Mouse (Mus musculus): ENCODE measurements at regions not wholly inside any gene's neighbourhood (a gene's known extent, or its start where the extent isn't known, plus 50 kb on each side); places are given as distances from the start of the nearest gene placed in this dataset.

DNA sequence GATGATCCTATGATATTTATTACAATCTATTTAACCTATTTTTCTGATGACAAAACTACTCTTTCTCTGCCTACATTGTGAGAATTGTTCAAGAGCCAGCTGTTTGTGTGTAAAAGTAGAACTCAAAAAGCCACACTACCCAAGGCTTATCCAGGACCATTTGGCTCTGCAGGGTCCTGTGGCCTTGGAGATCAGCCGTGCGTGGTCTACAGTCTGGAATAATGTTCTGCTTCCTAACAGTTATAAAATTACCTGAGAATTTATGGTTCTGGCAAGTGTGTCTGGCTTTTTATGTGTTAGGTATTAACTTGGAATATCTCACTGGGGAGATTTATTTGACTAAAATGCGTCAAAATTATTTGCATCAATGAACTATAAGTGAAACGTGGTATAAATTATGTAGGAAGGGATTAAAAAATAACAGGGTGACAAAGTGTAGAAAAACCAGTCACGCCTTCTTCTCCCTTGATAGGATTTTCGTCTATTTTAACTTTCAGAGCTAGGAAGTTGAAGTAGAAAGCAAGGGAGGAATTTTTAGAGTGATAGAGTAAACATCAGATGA lies 1789.0 kb upstream of the Gm7489 start:
- TF ChIP-seq GATA1 (IDR thresholded peaks at IDR 0.05; ENCODE audit: low read length) = no peak

DNA sequence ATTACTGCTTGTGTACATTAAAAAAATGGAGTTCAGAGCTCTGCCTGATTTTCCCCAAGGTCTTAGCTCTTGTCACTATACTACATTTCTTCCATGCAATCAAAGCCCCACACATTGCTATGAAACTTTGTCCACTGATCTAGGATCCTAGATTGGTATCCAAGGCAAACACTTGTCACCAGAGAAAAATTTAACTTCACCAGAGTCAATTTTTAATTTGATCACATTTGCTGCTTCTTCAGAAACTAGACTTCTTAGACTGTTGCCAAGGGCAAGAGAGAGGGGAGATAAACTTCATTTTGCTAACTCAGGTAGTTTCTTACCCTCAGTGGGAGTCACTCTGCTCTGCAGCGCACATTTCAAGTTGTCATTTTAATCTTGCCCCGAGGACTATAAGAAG lies 1775.9 kb upstream of the Gm7489 start:
- TF ChIP-seq GATA1 (IDR thresholded peaks at IDR 0.05; ENCODE audit: low read length) = no peak

DNA sequence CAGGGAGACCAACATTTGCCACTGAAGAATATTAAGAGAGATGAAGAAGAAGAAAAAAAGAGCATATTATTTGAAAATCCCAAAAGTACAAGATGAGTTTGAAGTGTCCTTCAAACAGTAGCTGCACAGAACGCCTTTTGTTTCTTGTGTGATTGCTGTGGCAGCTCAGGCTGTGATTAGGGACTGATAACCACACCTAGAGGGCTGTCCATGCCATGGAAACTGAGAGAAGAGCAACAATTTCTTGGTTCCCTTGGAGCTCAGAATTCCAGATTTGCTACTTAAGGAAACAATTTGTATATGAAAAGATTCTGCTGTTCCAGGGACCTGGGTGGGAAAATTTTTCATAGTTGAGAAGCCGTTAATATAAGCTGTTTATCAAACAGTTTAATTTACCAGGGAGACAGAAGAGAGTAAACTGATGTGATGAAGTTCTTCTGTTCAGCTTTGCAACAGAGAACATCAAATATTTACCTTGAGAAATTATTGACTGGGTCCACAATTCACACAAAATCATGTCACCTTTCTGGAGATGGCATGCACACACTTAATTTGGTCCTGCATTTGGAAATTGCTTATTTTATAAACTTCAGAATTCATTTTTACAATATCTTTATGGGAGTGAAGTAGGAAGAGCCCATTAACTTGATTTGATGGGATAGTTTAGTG lies 1770.2 kb upstream of the Gm7489 start:
- no peak for TF ChIP-seq GATA1 (IDR thresholded peaks at IDR 0.05; ENCODE audit: low read length)

DNA sequence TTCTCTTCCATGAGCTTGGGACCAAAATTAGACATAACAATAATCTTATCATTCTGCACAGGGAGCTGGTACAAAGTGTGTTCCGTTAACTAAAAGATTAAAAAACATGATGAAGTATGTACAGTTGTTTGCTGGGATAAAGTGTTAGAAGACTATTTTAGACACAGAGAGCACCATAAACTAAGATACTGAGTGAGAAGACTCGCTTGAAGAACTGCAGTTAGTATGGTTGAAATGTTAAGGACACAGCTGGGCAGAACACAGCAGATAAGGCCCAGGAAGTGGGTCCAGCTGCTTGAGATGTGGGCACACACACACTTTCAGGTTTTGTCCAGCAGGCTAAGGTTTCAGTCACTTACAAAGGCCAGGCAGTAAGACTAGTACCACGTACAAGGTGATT lies 1748.0 kb upstream of the Gm7489 start:
- TF ChIP-seq GATA1 (IDR thresholded peaks at IDR 0.05; ENCODE audit: low read length) = peak; percentile 63

DNA sequence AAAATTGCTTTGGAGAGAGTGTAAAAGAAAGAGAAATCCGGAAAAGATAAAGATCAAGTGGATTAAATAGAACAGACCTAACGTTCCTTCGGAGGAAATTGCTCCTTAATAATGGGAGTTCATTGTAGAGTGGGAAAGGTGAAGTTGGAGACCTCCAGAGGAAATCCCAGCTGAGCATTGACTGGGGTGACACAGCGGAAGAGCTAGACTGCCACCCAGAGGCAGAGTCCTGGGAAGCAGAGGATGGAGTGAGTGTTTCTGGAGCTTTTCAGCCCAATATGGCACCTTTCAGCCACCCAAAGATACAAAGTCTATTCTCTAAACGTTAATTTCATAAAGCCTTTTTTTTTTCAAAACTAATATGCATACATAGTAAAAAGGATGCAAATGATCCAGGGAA lies 1731.3 kb upstream of the Gm7489 start:
- no peak for TF ChIP-seq GATA1 (IDR thresholded peaks at IDR 0.05; ENCODE audit: low read length)

DNA sequence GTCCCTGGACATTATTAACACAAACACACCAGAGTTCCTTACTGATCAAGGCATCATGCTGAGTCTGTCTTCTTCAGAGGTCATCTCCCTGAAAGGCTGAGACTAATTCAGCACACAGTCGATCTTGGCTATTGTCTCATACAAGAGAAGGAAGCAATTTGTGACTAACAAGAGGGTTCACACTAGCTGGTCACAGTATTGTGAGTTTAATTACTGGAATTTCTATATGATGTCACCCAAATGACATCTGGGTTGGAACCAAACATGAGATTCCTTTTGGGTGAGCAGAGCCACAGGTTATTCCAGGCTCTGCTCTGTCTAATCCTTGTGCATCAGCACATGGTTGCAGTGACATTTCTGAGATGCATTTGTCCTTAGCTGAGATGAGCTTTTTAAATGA lies 1728.9 kb upstream of the Gm7489 start:
- TF ChIP-seq GATA1 (IDR thresholded peaks at IDR 0.05; ENCODE audit: low read length) = no peak

DNA sequence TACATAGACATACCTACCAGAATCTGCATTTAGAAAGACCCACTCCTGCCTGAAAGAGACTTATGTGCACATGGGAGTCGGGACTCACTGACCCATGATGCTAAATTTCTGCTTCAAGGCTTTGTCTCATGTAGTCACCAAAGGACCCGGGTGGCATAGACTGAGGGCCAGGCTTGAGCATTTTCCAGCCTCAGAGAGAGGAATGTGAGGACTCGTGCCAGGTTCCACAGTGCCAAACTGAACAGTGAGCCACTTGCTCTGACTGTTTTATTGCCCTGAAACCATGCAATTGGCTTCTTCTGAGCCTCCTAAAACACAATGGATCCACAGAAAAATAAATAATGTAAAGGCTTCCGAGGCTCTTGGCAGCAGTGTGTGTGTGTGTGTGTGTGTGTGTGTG lies 1727.9 kb upstream of the Gm7489 start:
- no peak for TF ChIP-seq GATA1 (IDR thresholded peaks at IDR 0.05; ENCODE audit: low read length)

DNA sequence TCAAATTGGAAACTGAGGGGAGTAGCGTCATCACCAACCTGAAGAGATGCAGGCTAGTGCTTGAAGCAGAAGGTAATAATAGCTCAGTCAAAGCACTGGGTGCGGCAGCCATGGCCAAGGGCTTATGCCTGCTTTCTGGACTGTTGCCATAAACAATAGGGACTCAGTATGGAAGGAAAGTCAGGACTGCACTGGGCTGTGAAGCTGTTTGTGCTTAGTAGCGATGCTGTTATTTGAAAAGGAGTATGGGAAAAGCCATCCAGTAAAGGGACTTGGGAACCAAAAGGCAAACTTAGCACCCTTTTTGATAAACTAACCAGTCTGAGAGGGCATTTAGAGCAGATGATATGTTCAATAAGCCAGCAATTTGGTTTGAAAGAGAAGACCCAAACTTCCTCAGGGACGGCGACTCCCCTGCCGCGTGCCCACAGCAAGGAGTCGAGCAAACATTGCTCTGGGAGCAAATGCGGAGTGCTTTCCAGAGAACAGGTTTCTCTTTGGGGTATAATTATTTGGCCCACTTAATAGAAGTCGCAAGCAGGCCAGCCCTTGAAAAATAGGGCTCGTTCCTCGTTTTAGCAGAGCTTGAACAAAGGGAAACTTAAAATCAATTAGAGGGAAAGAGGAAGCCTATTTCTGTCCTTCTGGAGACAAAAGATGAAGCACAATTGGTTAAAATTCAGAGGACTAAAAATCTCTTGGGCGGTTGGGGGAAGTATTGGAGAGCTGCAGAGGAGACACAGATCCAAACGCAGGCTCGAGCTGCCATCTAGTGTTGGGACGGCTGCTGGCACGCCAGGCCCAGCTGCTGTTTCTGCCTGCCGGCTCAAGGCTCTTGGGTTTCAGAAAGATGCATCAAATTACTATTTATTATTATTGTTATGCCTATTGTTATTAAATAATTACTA lies 1724.3 kb upstream of the Gm7489 start:
- no peak for TF ChIP-seq GATA1 (IDR thresholded peaks at IDR 0.05; ENCODE audit: low read length)

DNA sequence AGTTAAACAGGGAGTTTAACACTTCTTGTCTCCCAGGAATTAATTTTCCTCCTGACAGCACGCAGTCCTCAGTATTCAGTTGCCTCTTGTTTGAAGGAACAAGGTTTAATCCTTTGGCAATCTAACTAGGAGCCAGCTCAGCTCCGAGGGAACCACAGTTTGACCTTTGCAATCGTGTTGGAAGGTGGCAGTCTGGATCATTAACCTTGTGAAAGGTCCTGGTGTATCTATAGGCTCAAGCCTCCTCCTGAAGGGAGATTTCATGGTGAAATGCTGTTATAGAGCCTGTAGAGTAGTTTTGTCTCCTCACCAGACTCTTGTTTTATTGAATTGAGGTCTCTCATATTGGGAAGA lies 1723.6 kb upstream of the Gm7489 start:
- TF ChIP-seq GATA1 (IDR thresholded peaks at IDR 0.05; ENCODE audit: low read length) = no peak

DNA sequence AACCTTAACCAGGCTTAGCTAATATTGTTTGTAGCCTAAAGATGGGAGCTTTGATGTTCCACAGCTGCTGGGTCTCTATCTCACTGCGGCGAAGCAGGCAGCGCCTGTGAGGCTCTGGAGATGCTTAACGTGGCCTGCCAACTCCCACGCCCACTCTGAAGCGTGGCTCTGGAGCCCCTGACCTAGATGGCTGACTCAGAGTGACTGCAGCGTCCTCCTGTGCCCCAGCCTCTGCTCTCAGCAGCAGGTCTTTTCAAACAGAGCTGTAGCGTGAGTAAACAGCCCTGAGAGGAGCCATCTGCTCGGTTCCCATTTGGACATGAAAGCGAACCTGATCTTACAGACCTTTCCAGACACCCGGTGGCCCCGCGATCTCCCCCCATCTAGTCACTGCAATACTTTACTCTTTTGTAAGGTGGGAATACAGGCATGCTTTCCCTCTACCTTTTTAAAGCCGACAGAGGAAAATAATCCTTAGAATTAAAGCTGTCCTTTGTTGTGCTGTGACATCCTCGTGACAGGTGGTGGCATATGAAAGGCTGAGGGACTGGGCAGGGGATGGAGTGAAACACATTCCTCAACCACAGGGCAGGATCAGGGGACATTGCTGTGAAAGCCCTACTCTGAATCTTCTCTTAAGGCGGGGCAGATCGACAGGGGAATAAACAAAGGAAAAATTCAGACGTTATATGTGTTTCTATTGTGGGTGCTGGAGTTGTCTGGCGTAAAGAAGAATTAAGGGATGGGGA lies 1723.0 kb upstream of the Gm7489 start:
- TF ChIP-seq GATA1 (IDR thresholded peaks at IDR 0.05; ENCODE audit: low read length) = no peak

DNA sequence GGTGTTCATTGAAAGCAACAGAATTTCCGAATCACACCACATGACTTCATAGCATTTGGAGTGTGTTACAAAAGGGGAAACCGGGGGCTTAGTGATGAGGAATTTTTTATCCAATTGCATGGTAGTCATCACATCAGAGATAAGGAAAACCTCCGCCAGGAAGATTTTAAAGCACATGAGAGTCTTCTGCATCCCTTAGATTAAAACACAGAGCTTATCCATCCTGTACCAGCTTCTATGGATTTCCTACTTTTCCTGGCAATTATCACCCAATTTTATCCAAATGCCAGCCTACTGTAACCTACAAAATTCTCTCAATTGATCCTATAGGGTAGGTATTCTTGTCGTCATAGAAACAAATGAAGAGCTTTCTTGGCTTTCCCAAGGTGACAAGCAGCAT lies 1718.6 kb upstream of the Gm7489 start:
- no peak for TF ChIP-seq GATA1 (IDR thresholded peaks at IDR 0.05; ENCODE audit: low read length)

DNA sequence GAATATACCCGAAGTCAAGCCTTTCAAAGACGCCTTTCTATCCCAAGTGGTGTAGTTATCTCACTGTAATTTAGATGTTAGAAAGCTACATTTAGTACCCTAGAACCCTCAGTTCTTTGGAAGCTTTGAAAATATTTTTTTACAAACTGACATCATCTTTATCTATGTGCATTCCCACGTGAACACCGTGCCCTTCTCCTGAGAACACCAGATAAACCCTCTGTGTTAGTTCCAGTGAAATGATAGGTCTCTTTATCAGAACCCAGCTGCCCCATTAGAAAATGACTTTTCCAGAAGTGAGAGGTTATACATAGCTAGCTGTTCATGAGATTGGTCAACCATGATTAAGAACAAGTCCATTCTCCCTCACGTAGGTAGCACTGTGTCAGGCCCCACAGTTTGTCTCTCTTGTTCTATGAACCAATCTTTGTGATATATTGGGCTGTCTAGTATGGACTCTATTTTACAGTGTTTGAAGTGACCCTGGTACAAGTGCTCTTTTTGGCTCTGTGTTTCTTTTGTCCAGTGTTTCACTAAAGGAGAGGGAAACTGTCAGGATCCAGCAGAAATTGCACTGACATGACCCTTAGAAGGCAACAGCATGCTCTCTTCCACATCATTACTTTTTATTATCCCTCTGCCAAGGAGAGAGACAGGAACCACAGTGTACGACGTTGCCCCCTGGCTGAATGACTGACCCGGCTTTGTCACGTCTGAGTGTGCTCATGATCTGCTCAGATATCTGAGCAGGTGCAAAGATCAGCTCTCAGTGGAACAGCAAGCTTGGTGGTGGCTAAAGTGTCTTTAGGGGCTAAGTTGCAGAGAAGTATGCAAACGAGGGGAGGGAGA lies 1717.9 kb upstream of the Gm7489 start:
- TF ChIP-seq GATA1 (IDR thresholded peaks at IDR 0.05; ENCODE audit: low read length) = peak; percentile 90

DNA sequence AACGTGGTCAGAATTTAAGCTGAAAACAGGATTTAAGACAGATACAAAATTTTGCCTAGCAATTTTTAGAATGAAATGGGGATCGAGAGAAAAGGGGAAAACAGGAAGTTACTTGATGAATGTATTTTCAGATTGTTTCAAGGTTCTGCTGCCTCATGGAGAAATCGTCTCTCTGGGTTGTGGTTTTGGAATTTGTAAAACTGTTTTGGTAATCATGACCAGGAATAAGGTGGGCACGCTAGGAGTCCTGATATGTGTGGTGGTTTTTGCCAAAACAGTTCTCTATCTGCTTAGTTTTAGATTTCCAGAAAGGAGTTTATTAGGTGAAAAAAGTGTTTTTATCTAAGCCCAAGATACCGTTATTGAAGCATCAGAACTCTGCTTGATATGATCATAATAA lies 1716.9 kb upstream of the Gm7489 start:
- no peak for TF ChIP-seq GATA1 (IDR thresholded peaks at IDR 0.05; ENCODE audit: low read length)

DNA sequence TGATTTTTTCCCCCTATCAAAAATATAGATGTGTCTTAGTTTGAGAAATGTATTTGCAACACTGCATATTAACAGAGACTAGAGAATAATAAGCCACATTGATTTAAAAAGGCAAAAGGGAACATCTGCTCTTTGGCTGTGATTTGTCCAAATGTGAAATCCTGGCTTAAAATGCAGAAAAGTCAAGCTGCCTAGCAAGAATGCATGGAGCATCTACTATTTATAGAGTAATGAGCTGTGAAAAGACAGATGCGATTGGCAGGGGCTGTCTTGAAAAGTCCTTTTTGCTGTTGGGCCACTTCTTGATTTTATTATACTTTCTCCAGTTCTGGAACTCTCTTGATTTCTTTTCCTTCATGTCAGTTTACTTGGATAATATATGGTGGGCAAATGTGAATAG lies 1707.8 kb upstream of the Gm7489 start:
- no peak for TF ChIP-seq GATA1 (IDR thresholded peaks at IDR 0.05; ENCODE audit: low read length)

DNA sequence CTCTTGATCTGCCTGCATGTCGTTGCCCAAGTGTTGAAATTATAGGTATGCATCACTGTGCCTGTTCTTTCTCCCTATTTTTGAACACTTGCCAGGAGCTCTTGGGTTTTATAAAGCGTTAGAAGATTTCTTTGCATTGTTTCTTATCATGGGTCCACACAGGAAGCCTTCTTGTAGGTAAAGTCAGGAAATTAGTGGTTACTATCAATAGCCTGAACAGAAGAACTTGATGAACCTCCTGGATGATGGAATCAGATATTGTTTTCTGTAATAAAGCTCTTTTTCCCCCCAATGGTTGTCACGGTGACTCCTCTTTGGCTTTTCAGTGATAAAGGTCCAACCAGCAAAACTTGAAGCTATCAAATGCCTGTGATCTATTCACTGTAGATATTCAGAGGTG lies 1706.0 kb upstream of the Gm7489 start:
- TF ChIP-seq GATA1 (IDR thresholded peaks at IDR 0.05; ENCODE audit: low read length) = no peak

All from G1E-ER4 (cell line).